Mouse (Mus musculus): ENCODE results near the gene Gfod1. TPM values are rescaled to one million over a fixed set of nuclear protein-coding genes. Genes with fewer than 3 reads are reported as not detected.

Gene Gfod1
- polyA plus RNA-seq, 1 experiment from 2014 or later, result 0.93 TPM

GRCm38 (mm10) chr13:43201033-43201432 is 102.9 kb downstream of the Gfod1 start:
- Histone ChIP-seq H3K4me3 (ENCODE audit: low read length) (no peak overlapping the region), H3K9me3 (replicated peaks; ENCODE audit: control insufficient read depth, low read length) (no peaks in the 10 kb centered on the region), H3K36me3 (ENCODE audit: control insufficient read depth, insufficient read depth) (peaks cover 5% of the 10 kb centered on the region; the same call in 1 of the 2 replicates), H3K27ac (ENCODE audit: low read length) (no peak overlapping the region), H3K4me1 (ENCODE audit: control insufficient read depth, insufficient read depth, low read length) (peaks cover 26% of the 10 kb centered on the region), H3K9ac (ENCODE audit: low read length) (no peak overlapping the region), H3K27me3 (ENCODE audit: control insufficient read depth, insufficient read depth, low read length) (peaks cover 6% of the 10 kb centered on the region; the same call in 1 of the 2 replicates), H3K4me2 (ENCODE audit: low read depth, low read length) (no peak overlapping the region)
- no peak for ATAC-seq (replicated peaks; ENCODE audit: extremely low read depth, insufficient read depth, low FRiP score)
- WGBS, result 45% methylated on average over 22 of the region's 22 CpGs

DNA sequence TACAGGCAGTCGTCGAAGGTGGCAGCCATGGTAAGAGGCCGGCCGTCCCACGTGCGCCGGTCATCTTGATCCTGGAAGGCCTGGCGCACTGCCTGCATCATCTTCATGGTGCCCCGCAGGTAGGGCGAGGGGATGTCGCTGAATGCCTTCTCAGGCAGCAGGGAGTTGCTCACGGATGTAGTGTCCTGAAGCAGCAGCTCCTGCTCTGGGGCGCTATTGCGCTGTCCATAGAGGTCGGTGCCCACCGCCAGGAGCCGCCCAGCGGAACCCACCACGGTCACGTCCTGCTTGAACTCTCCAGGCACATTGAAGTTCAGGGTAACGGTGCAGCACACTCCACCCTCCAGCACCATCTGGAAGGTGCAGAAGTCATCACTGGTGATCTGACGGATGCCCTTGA is 103.5 kb downstream of the Gfod1 start:
- Histone ChIP-seq H3K4me1 (ENCODE audit: control insufficient read depth, insufficient read depth, low read length) (peaks cover 30% of the 10 kb centered on the region), H3K4me2 (ENCODE audit: low read depth, low read length) (no peak overlapping the region)
- 78% methylated on average over 22 of the region's 22 CpGs for WGBS

GRCm38 (mm10) chr13:43199749-43200148 is 104.2 kb downstream of the Gfod1 start:
- Histone ChIP-seq H3K4me1 (ENCODE audit: control insufficient read depth, insufficient read depth, low read length) (peaks cover 30% of the 10 kb centered on the region), H3K4me2 (ENCODE audit: low read depth, low read length) (no peak overlapping the region), H3K36me3 (ENCODE audit: control insufficient read depth, insufficient read depth) (peaks cover 5% of the 10 kb centered on the region; the same call in 1 of the 2 replicates), H3K27me3 (ENCODE audit: control insufficient read depth, insufficient read depth, low read length) (peaks cover 6% of the 10 kb centered on the region; the same call in 1 of the 2 replicates), H3K9me3 (replicated peaks; ENCODE audit: control insufficient read depth, low read length) (no peaks in the 10 kb centered on the region), H3K4me3 (ENCODE audit: low read length) (no peak overlapping the region), H3K9ac (ENCODE audit: low read length) (no peak overlapping the region), H3K27ac (ENCODE audit: low read length) (no peak overlapping the region)
- ATAC-seq (replicated peaks; ENCODE audit: extremely low read depth, insufficient read depth, low FRiP score), result no peak
- 73% methylated on average over 5 of the region's 5 CpGs for whole genome bisulfite sequencing

More for the DNA sequence above, 103.5 kb downstream of the Gfod1 start:
- Histone ChIP-seq H3K9ac (ENCODE audit: low read length) (no peak overlapping the region), H3K27me3 (ENCODE audit: control insufficient read depth, insufficient read depth, low read length) (peaks cover 6% of the 10 kb centered on the region; the same call in 1 of the 2 replicates), H3K4me3 (ENCODE audit: low read length) (no peak overlapping the region), H3K36me3 (ENCODE audit: control insufficient read depth, insufficient read depth) (peaks cover 5% of the 10 kb centered on the region; the same call in 1 of the 2 replicates), H3K27ac (ENCODE audit: low read length) (no peak overlapping the region), H3K9me3 (replicated peaks; ENCODE audit: control insufficient read depth, low read length) (no peaks in the 10 kb centered on the region)
- ATAC-seq (replicated peaks; ENCODE audit: extremely low read depth, insufficient read depth, low FRiP score), result no peak

- no peak for ATAC-seq (replicated peaks; ENCODE audit: extremely low read depth, insufficient read depth, low FRiP score)
- Histone ChIP-seq H3K27me3 (ENCODE audit: control insufficient read depth, insufficient read depth, low read length) (peaks cover 6% of the 10 kb centered on the region; the same call in 1 of the 2 replicates), H3K27ac (ENCODE audit: low read length) (no peak overlapping the region), H3K4me2 (ENCODE audit: low read depth, low read length) (no peak overlapping the region), H3K4me1 (ENCODE audit: control insufficient read depth, insufficient read depth, low read length) (peaks cover 30% of the 10 kb centered on the region), H3K4me3 (ENCODE audit: low read length) (no peak overlapping the region), H3K36me3 (ENCODE audit: control insufficient read depth, insufficient read depth) (peaks cover 5% of the 10 kb centered on the region; the same call in 1 of the 2 replicates), H3K9ac (ENCODE audit: low read length) (no peak overlapping the region), H3K9me3 (replicated peaks; ENCODE audit: control insufficient read depth, low read length) (no peaks in the 10 kb centered on the region)
- 81% methylated on average over 7 of the region's 7 CpGs for WGBS
These were observed 104.7 kb downstream of the Gfod1 start for GRCm38 (mm10) chr13:43199282-43199681.

DNA sequence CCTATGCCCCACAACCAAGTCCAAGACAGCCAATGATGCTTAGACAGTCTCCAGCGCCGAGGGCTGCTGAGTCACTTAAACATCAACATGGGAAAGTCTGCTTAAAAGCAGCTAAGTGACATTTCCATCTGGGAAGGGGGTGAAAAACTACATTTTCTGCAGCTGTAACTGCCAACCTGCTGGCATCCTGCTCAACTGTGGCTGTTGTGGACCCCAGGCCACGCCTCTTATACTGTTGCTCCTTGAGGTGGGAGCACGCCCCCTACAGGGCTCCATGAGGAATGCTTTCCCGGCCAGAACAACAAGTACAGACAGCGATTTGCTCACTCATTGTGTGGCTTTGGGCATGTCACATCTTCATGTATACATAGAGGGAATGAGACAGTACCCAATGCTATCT is 106.8 kb downstream of the Gfod1 start:
- Histone ChIP-seq H3K9ac (ENCODE audit: low read length) (no peak overlapping the region), H3K4me3 (ENCODE audit: low read length) (no peak overlapping the region), H3K9me3 (replicated peaks; ENCODE audit: control insufficient read depth, low read length) (no peaks in the 10 kb centered on the region), H3K36me3 (ENCODE audit: control insufficient read depth, insufficient read depth) (peaks cover 5% of the 10 kb centered on the region; the same call in 1 of the 2 replicates), H3K4me1 (ENCODE audit: control insufficient read depth, insufficient read depth, low read length) (peaks cover 37% of the 10 kb centered on the region), H3K4me2 (ENCODE audit: low read depth, low read length) (no peak overlapping the region), H3K27me3 (ENCODE audit: control insufficient read depth, insufficient read depth, low read length) (peaks cover 6% of the 10 kb centered on the region; the same call in 1 of the 2 replicates), H3K27ac (ENCODE audit: low read length) (no peak overlapping the region)
- no peak for ATAC-seq (replicated peaks; ENCODE audit: extremely low read depth, insufficient read depth, low FRiP score)
- 56% methylated on average over 6 of the region's 6 CpGs for WGBS

DNA sequence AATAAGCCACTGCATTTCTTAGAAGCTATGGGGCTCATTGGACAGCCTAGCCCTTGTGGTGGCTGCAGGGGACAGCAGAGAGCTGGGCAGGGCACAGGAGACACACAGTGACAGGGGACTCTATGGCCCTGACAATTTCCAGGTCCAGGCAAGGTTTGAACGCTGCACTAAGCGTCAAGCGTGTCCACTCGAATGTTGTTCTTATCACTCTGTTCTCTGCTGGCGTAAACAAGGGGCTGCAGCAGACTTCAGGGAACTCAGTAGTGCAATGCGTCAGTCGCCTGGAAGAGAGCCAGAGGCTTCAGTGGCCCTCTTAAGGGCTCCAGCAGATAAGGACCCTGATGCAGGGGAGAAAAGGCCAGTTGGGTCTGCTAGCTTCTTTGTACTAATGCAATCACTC is 108.0 kb downstream of the Gfod1 start:
- Histone ChIP-seq H3K36me3 (ENCODE audit: control insufficient read depth, insufficient read depth) (peaks cover 5% of the 10 kb centered on the region; the same call in 1 of the 2 replicates), H3K27me3 (ENCODE audit: control insufficient read depth, insufficient read depth, low read length) (peaks cover 4% of the 10 kb centered on the region; the same call in 1 of the 2 replicates), H3K4me1 (ENCODE audit: control insufficient read depth, insufficient read depth, low read length) (peaks cover 47% of the 10 kb centered on the region), H3K9me3 (replicated peaks; ENCODE audit: control insufficient read depth, low read length) (no peaks in the 10 kb centered on the region), H3K4me2 (ENCODE audit: low read depth, low read length) (peak overlapping the region; percentile 23; the same call in 1 of the 2 replicates), H3K27ac (ENCODE audit: low read length) (peak overlapping the region; percentile 69), H3K4me3 (ENCODE audit: low read length) (no peak overlapping the region), H3K9ac (ENCODE audit: low read length) (no peak overlapping the region; the same call in 1 of the 2 replicates)
- peak; percentile 89 for ATAC-seq (replicated peaks; ENCODE audit: extremely low read depth, insufficient read depth, low FRiP score)
- 10% methylated on average over 7 of the region's 7 CpGs for WGBS

DNA sequence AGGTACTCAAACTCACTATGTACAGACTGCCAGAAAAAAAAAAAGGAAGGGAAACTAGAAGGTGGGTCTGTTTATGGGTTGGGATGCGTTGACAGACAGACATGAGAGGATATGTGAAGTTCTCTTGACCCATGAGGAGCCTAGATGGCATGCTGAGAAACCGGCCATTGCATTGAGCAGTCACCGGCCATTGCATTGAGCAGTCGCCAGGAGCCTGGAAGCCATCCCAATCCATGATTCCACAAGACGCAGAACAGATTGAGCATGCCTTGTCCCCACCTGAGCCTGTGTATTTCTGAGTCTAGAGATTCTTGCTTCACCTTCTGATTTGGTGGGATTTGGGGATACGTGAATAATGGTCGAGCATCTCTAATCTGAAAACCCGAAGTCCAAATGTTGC is 110.0 kb downstream of the Gfod1 start:
- ATAC-seq (replicated peaks; ENCODE audit: extremely low read depth, insufficient read depth, low FRiP score), result no peak
- Histone ChIP-seq H3K9me3 (replicated peaks; ENCODE audit: control insufficient read depth, low read length) (no peaks in the 10 kb centered on the region), H3K4me1 (ENCODE audit: control insufficient read depth, insufficient read depth, low read length) (peaks cover 50% of the 10 kb centered on the region), H3K27me3 (ENCODE audit: control insufficient read depth, insufficient read depth, low read length) (no peaks in the 10 kb centered on the region; the same call in 1 of the 2 replicates), H3K4me3 (ENCODE audit: low read length) (no peak overlapping the region), H3K9ac (ENCODE audit: low read length) (no peak overlapping the region), H3K36me3 (ENCODE audit: control insufficient read depth, insufficient read depth) (no peaks in the 10 kb centered on the region), H3K27ac (ENCODE audit: low read length) (no peak overlapping the region; the same call in 1 of the 2 replicates), H3K4me2 (ENCODE audit: low read depth, low read length) (no peak overlapping the region)
- WGBS, result 86% methylated on average over 8 of the region's 8 CpGs

GRCm38 (mm10) chr13:43193266-43193665 is 110.7 kb downstream of the Gfod1 start:
- no peak for ATAC-seq (replicated peaks; ENCODE audit: extremely low read depth, insufficient read depth, low FRiP score)
- Histone ChIP-seq H3K9ac (ENCODE audit: low read length) (0 out of 2 replicates have a peak overlapping the region, but pooled peaks have one; percentile 28), H3K27ac (ENCODE audit: low read length) (peak overlapping the region; percentile 75), H3K4me2 (ENCODE audit: low read depth, low read length) (0 out of 2 replicates have a peak overlapping the region, but pooled peaks have one; percentile 4), H3K4me3 (ENCODE audit: low read length) (no peak overlapping the region), H3K9me3 (replicated peaks; ENCODE audit: control insufficient read depth, low read length) (no peaks in the 10 kb centered on the region), H3K4me1 (ENCODE audit: control insufficient read depth, insufficient read depth, low read length) (peaks cover 50% of the 10 kb centered on the region), H3K36me3 (ENCODE audit: control insufficient read depth, insufficient read depth) (no peaks in the 10 kb centered on the region), H3K27me3 (ENCODE audit: control insufficient read depth, insufficient read depth, low read length) (no peaks in the 10 kb centered on the region; the same call in 1 of the 2 replicates)
- WGBS, result 7% methylated on average over 7 of the region's 7 CpGs

DNA sequence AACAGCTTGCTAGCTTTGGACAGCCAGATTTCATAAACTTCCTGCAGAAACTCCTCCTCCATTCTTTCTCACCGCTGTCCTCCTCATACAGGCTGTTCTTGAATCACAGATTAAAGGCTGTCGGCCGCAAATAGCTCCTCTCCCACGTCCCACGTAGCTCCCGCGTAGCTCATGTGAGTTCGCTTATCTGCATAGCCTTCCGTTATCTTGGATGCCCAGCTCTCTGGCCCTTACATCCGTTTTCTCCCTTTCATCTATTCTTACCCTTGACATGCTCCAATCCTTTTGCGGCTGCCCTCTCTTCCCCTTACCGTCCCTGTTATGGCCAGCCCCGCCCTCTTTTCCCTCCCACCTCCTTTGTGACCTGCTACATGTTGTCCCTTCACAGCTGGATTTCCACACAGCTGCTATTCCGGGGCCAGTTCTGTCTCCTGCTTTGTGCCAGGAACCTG is 112.2 kb downstream of the Gfod1 start:
- 2% methylated on average over 14 of the region's 14 CpGs for WGBS
- Histone ChIP-seq H3K36me3 (ENCODE audit: control insufficient read depth, insufficient read depth) (no peaks in the 10 kb centered on the region), H3K4me2 (ENCODE audit: low read depth, low read length) (peak overlapping the region; percentile 64), H3K27ac (ENCODE audit: low read length) (peak overlapping the region; percentile 75), H3K4me3 (ENCODE audit: low read length) (peak overlapping the region; percentile 42), H3K9me3 (replicated peaks; ENCODE audit: control insufficient read depth, low read length) (no peaks in the 10 kb centered on the region), H3K4me1 (ENCODE audit: control insufficient read depth, insufficient read depth, low read length) (peaks cover 43% of the 10 kb centered on the region), H3K27me3 (ENCODE audit: control insufficient read depth, insufficient read depth, low read length) (no peaks in the 10 kb centered on the region), H3K9ac (ENCODE audit: low read length) (peak overlapping the region; percentile 48)
- peak; percentile 61 for ATAC-seq (replicated peaks; ENCODE audit: extremely low read depth, insufficient read depth, low FRiP score)
